Comparison of ENCODE assay signal across 30 mouse cellular contexts in genomic region chr11:5516151-5516550, GRCm38 (mm10). TPM values are rescaled to one million over a fixed set of nuclear protein-coding genes. Genes with fewer than 3 reads are reported as not detected.
DNase-seq lines count a peak whose midpoint lies in the region; ATAC-seq and TF ChIP-seq lines count a peak whose summit lies in the region.
"Had no signal": no experiment of that assay in that cellular context is flagged by ENCODE, and none has a peak within 500 bp of the region (broad histone marks: within the 10 kb centered on the region; RNA-seq: fewer than 3 reads in every experiment).

No protein-coding gene starts in this region.

- no peaks in the 10 kb centered on the region for H3K9me3 ChIP-seq in midbrain, embryonic 11.5 days (ENCODE audit: control insufficient read depth, low read length)
- H3K9me3 ChIP-seq in midbrain, postnatal 0 days (ENCODE audit: low read length), result no peaks in the 10 kb centered on the region
- no peaks in the 10 kb centered on the region for H3K9me3 ChIP-seq in ES-Bruce4 (replicated peaks; ENCODE audit: control insufficient read depth, insufficient read depth, low read length, poor library complexity, severe bottlenecking)
- H3K9me3 ChIP-seq: embryonic facial prominence, embryonic 13.5 days; embryonic facial prominence, embryonic 15.5 days; forebrain, embryonic 10.5 days; forebrain, embryonic 12.5 days; G1E had no signal

- DNase-seq in midbrain, embryonic 11.5 days (ENCODE audit: low spot score, missing footprints), result peak; percentile 71
- DNase-seq in midbrain, postnatal 0 days (ENCODE audit: low spot score), result no peak
- DNase-seq in urinary bladder, adult 2 months (ENCODE audit: low spot score), result no peak
- DNase-seq in c-Kit-positive CD71-positive TER-119-positive erythroid progenitor cells, embryonic 14.5 days (ENCODE audit: low spot score), result no peak
- DNase-seq: adrenal gland, adult 8-10 months; adrenal gland, postnatal 14 days; adrenal gland, postnatal 36 days; cerebellum, adult 11 months; cerebellum, adult 18-20 months; cerebellum, adult 8-10 months; cerebellum, adult 9-11 months; cerebellum, postnatal 14 days; cerebellum, postnatal 36 days; embryo, embryonic 11 days had no signal

- no peak overlapping the region for H3K27ac ChIP-seq in midbrain, embryonic 11.5 days (ENCODE audit: low read depth, low read length)
- no peak overlapping the region for H3K27ac ChIP-seq in midbrain, postnatal 0 days (ENCODE audit: low read depth, low read length)
- peak overlapping the region; percentile 26; the same call in 1 of the 2 replicates for H3K27ac ChIP-seq in ES-Bruce4 (ENCODE audit: insufficient read depth, low read length)
- H3K27ac ChIP-seq: embryonic facial prominence, embryonic 13.5 days; embryonic facial prominence, embryonic 15.5 days; forebrain, embryonic 10.5 days; forebrain, embryonic 12.5 days had no signal

- TF ChIP-seq EP300 in ES-Bruce4 (IDR thresholded peaks at IDR 0.05; ENCODE audit: insufficient read depth, low read depth, low read length), result no peak

- H3K27me3 ChIP-seq in midbrain, embryonic 11.5 days (ENCODE audit: control insufficient read depth, insufficient read depth, low read length), result no peaks in the 10 kb centered on the region
- no peaks in the 10 kb centered on the region for H3K27me3 ChIP-seq in midbrain, postnatal 0 days (ENCODE audit: insufficient read depth, low read length)
- H3K27me3 ChIP-seq in ES-Bruce4 (ENCODE audit: control insufficient read depth, insufficient read depth, low read length, poor library complexity, severe bottlenecking), result no peaks in the 10 kb centered on the region
- H3K27me3 ChIP-seq: embryonic facial prominence, embryonic 13.5 days; embryonic facial prominence, embryonic 15.5 days; forebrain, embryonic 12.5 days; Patski had no signal

- no peak overlapping the region for H3K9ac ChIP-seq in midbrain, embryonic 11.5 days (ENCODE audit: low read length)
- H3K9ac ChIP-seq in midbrain, postnatal 0 days (replicated peaks; ENCODE audit: low read length, poor library complexity, severe bottlenecking), result no peak overlapping the region
- H3K9ac ChIP-seq in ES-Bruce4 (ENCODE audit: low read depth, poor library complexity, severe bottlenecking), result peak overlapping the region; percentile 45
- H3K9ac ChIP-seq: embryonic facial prominence, embryonic 13.5 days; embryonic facial prominence, embryonic 15.5 days; forebrain, embryonic 12.5 days had no signal

- H3K4me3 ChIP-seq in midbrain, embryonic 11.5 days (ENCODE audit: low read depth, low read length), result no peak overlapping the region
- no peak overlapping the region for H3K4me3 ChIP-seq in midbrain, postnatal 0 days (ENCODE audit: low read depth, low read length)
- H3K4me3 ChIP-seq in ES-Bruce4 (ENCODE audit: low read depth, low read length), result peak overlapping the region; percentile 47
- H3K4me3 ChIP-seq: embryonic facial prominence, embryonic 13.5 days; embryonic facial prominence, embryonic 15.5 days; erythroblast, embryonic 14.5 days; forebrain, embryonic 10.5 days; forebrain, embryonic 12.5 days had no signal

- no peak overlapping the region for H3K4me2 ChIP-seq in midbrain, embryonic 11.5 days
- H3K4me2 ChIP-seq in midbrain, postnatal 0 days (ENCODE audit: low read depth, low read length, poor library complexity, severe bottlenecking), result no peak overlapping the region
- H3K4me2 ChIP-seq: embryonic facial prominence, embryonic 13.5 days; embryonic facial prominence, embryonic 15.5 days; forebrain, embryonic 12.5 days had no signal

- TF ChIP-seq CTCF in midbrain, postnatal 0 days (IDR thresholded peaks at IDR 0.05), result no peak
- TF ChIP-seq CTCF in ES-Bruce4 (IDR thresholded peaks at IDR 0.05; ENCODE audit: low read depth, low read length), result no peak

- TF ChIP-seq POLR2A in ES-Bruce4 (IDR thresholded peaks at IDR 0.05; ENCODE audit: insufficient read depth, low read length), result no peak

- no peaks in the 10 kb centered on the region for H3K4me1 ChIP-seq in midbrain, embryonic 11.5 days (ENCODE audit: control insufficient read depth, insufficient read depth, low read length)
- H3K4me1 ChIP-seq in midbrain, postnatal 0 days (ENCODE audit: insufficient read depth, low read length), result no peaks in the 10 kb centered on the region
- peaks cover 6% of the 10 kb centered on the region for H3K4me1 ChIP-seq in ES-Bruce4 (ENCODE audit: control insufficient read depth, insufficient read depth, low read length)

- 84% methylated on average over 7 of the region's 7 CpGs for WGBS in midbrain, embryonic 11.5 days
- 76% methylated on average over 7 of the region's 7 CpGs for WGBS in midbrain, postnatal 0 days

- no peaks in the 10 kb centered on the region for H3K36me3 ChIP-seq in midbrain, embryonic 11.5 days (ENCODE audit: control insufficient read depth, insufficient read depth, low read length)
- no peaks in the 10 kb centered on the region for H3K36me3 ChIP-seq in midbrain, postnatal 0 days (ENCODE audit: insufficient read depth, low read length)
- H3K36me3 ChIP-seq in ES-Bruce4 (ENCODE audit: control insufficient read depth, insufficient read depth, low read length, poor library complexity, severe bottlenecking), result no peaks in the 10 kb centered on the region
- H3K36me3 ChIP-seq: embryonic facial prominence, embryonic 13.5 days; embryonic facial prominence, embryonic 15.5 days; forebrain, embryonic 10.5 days; forebrain, embryonic 12.5 days; G1E had no signal

- no peak for ATAC-seq in midbrain, embryonic 11.5 days (ENCODE audit: low FRiP score)
- ATAC-seq in midbrain, postnatal 0 days (ENCODE audit: low FRiP score), result no peak
- ATAC-seq: activated CD4-positive, CD25-positive, alpha-beta regulatory T cell, adult 4 months; forebrain, embryonic 14.5 days; forebrain, embryonic 16.5 days; Patski had no signal

RNA-seq across cellular contexts. Expression of gene Xbp1, which starts 4.3 kb away (rescaled TPM):
- polyA plus RNA-seq in midbrain, embryonic 11.5 days (2014; fragmentation: Nextera tagmentation; extraction: Ambion mirVana), result 126 and 133 TPM in 2 replicates
- total RNA-seq in midbrain, postnatal 0 days (2014; rRNA removed), result 120 and 124 TPM in 2 replicates
- 89.5 and 97.4 TPM in 2 replicates for polyA plus RNA-seq in midbrain, postnatal 0 days (2015; fragmentation: Nextera tagmentation; extraction: Ambion mirVana)
- 44.0 and 46.7 TPM in 2 replicates for polyA plus RNA-seq in ES-Bruce4 (2011; ENCODE audit: insufficient read depth, insufficient read length, low read depth, missing spikeins)
- polyA plus RNA-seq in urinary bladder, adult 2 months (2012; rRNA removed), result 87.8 and 89.4 TPM in 2 replicates

RNA-seq across cellular contexts. Expression of gene Ccdc117, which starts 25.8 kb away (rescaled TPM):
- 26.2 and 27.4 TPM in 2 replicates for polyA plus RNA-seq in midbrain, embryonic 11.5 days (2014; fragmentation: Nextera tagmentation; extraction: Ambion mirVana)
- 8.2 and 13.0 TPM in 2 replicates for total RNA-seq in midbrain, postnatal 0 days (2014; rRNA removed)
- polyA plus RNA-seq in midbrain, postnatal 0 days (2015; fragmentation: Nextera tagmentation; extraction: Ambion mirVana), result 4.9 and 6.1 TPM in 2 replicates
- polyA plus RNA-seq in ES-Bruce4 (2011; ENCODE audit: insufficient read depth, insufficient read length, low read depth, missing spikeins), result 45.4 and 52.0 TPM in 2 replicates
- polyA plus RNA-seq in urinary bladder, adult 2 months (2012; rRNA removed), result 12.8 and 13.5 TPM in 2 replicates

RNA-seq across cellular contexts. Expression of gene Ankrd36, which starts 53.3 kb away (rescaled TPM):
- polyA plus RNA-seq in midbrain, embryonic 11.5 days (2014; fragmentation: Nextera tagmentation; extraction: Ambion mirVana), result not detected in 2 replicates
- not detected in 2 replicates for total RNA-seq in midbrain, postnatal 0 days (2014; rRNA removed)
- 0.11 TPM in 1 of 2 replicates, not detected in the other for polyA plus RNA-seq in midbrain, postnatal 0 days (2015; fragmentation: Nextera tagmentation; extraction: Ambion mirVana)
- not detected in 2 replicates for polyA plus RNA-seq in ES-Bruce4 (2011; ENCODE audit: insufficient read depth, insufficient read length, low read depth, missing spikeins)
- polyA plus RNA-seq in urinary bladder, adult 2 months (2012; rRNA removed), result not detected in 2 replicates
- total RNA-seq: adrenal gland, adult 18-20 months; adrenal gland, adult 8-10 months; adrenal gland, postnatal 14 days; adrenal gland, postnatal 36 days; common myeloid progenitor, adult 5-6 weeks had no signal
- polyA plus RNA-seq: activated CD4-positive, CD25-positive, alpha-beta regulatory T cell, adult 4 months; C2C12; embryonic facial prominence, embryonic 11.5 days; embryonic facial prominence, embryonic 13.5 days; embryonic facial prominence, embryonic 15.5 days; erythroblast, embryonic 14.5 days; forebrain, embryonic 10.5 days; forebrain, embryonic 14.5 days; forebrain, embryonic 16.5 days; frontal cortex, adult 2 months; Patski had no signal
